Mouse (Mus musculus) right cerebral cortex, postnatal 10 days (tissue): Measurements from ENCODE around the gene Pthlh.
"Not testable (repeated sequence)": the region's sequence is repeated elsewhere in the genome, so short reads cannot be mapped to it uniquely, and the experiment has no call there.

Source experiments
- DNase-seq, 2 experiments: peaks; one replicate each; pipeline ENCODE4 v3.0.0; 2021; ENCODE audit warnings: low spot score in 2 of 2

Pthlh gene

DNA sequence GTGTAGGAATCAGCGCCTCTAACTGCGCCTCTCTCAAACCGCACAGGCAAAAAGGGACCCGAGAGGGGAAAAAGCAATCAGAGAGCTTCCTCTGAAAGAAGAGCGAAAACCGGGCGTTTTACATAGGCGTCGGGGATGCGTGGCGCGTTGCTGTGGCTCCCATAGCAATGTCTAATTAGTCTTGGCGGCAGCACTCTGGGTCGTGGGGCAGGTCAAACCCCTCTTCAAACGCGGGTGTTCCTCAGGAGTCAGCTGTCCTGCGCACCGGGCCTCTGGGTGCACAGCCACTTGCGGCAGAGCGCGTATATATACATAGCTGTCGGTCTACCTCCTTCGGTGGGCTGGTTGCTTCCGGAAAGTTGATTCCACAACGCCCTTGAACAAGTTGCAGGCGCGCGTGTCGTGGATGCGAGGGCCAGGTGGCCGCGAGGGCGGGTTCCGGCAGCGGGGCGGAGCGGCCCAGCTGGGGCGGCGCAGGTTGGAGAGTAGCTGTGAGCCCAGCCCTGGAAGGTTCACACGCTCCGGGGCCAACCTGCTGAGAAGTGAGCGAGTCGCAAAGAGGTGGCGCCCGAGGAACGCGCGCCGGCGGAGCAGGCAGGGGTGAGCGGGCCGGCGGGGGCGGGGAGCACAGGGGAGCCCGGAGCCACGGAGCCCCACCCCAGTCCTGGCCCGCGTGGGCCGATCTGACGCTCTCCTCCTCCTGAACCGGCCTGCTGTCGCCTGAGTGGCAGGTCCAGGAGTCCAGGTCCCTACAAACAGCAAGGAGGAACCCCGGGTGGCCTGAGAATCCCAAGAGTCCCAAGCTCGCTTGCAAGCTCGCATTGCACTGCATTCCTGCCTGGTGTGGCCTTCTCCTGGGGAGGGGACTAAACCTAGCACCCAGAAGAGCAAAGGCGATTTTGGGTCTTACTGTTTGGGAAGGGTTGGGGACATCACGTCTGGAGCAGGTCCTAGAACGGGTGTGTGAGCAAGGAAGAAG, at the start of gene Pthlh:
Pthlh (minus strand) TSS at position 597 of the 979 bp plus-strand sequence.
- DNase-seq = peak; percentile 40 to 60

DNA sequence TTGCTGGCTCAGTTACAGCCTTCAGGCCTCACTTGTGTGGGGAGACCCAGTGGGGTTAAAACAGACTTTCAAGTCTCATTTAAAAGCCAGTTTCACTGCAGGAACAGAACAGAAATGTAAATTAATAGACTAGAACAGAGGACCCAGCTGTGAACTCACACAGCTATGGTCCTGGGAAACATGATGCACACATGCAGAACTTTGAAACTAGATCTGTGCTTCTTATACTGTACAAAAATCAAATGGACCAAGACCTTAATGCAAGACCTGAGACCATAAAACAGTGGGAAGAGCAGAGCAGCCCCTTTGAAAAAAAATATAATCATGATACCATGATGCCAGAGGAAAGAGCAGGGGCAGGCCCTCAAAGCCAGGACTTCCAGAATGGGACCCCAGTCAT, 49.3 kb upstream of the Pthlh start:
- no peak for DNase-seq

DNA sequence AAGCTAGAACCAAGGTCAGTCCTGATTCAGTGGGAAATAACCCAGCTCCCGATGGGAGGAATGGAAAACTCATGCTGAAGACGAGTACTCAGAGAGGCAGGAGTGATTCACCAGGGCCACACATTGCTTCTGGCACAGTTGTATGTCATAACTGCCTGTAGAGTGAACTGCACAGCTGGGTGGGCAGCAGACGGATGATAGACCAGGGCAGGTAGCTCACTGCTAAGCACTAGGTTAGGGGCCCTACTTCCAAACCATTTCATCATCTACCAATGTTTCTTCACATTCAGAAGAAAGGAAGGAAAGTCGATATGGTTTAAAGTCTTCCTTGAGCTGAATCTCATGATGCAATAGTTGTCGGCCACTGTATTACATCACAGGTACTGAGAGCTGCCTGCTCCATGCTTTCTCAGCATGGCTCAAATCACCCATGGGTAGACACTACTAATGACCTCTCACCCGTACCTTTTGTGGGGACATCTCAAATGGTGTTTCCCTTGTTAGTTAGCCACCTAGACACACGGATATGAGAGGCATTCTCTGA, 46.5 kb upstream of the Pthlh start:
- DNase-seq = no peak

DNA sequence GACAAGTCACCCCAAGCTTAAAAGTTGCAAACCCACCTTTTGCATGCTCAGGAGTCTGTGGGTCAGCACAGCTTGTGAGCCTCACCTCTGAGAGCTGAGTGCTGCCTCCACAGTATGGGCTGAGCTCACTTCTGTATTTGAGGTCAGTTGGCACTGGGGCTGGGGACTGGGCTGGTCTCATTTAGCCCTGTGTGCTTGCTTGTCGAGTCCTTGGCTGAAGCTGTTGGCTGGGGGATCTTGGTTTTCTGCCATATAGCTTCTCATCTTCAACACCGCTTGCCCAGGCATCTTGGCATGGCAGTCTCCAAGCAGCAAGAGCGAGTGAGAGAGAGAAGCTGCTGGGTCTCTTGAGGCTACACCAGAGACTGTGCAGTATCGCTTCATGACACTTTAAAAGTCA, 46.1 kb upstream of the Pthlh start:
- peak; percentile 61 to 71 for DNase-seq

DNA sequence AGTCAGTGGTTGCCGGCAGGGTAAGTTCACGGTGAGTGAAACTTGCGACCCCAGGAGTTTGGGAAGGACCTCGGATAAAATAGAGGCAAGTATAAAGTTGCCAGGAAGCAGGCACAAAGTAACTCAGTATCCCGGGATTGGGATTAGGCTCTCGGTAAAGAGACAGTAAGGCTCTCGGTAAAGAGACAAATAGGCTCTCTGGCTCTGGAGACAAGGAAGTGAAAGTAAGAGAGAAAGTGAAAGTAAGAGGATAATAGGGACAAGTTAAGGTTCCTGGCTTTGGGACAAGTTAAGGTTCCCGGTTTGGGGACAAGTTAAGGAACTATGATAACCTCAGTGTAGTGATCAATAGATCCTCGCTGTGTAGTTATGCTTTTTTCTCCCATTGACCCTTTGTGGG, 40.3 kb upstream of the Pthlh start:
- DNase-seq = not testable (repeated sequence)

DNA sequence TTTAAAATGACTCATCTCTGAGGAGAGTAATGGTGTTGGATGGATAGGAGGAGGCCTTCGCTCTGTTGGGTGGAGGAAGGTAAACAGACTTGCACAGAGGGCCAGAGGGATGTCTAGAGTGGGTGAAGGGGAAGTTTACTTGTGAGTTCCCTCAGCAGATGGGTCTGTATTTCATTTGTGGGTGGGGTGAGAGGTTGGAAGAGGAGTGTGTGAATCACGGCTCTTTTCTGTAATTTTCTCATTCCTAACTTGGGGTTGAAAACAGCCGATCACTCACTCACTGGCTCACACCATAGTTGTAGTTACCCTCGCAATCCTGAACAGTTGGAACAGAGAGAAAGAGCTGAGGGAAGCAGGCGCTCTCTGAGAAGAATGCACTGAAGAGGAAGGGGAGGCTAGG, 35.6 kb upstream of the Pthlh start:
- no peak for DNase-seq

DNA sequence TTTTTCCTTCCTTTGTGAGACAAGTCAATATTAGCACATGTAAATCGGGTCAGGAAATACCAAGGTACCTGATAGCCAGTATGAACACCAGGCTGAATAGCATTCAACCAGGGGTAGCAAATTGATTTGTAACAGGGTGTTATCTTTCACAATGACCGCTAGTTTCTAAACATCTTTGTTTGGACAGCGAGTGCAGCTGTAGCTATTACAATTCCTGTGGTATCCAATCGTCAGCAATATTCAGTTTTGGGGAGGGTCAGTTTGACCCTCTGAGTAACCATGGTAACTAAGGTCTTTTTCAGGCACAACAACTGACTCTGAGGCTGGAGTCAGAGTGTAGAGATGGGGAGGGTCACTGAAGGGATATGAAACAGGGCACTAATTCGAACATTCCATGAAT, 15.3 kb upstream of the Pthlh start:
- no peak for DNase-seq

DNA sequence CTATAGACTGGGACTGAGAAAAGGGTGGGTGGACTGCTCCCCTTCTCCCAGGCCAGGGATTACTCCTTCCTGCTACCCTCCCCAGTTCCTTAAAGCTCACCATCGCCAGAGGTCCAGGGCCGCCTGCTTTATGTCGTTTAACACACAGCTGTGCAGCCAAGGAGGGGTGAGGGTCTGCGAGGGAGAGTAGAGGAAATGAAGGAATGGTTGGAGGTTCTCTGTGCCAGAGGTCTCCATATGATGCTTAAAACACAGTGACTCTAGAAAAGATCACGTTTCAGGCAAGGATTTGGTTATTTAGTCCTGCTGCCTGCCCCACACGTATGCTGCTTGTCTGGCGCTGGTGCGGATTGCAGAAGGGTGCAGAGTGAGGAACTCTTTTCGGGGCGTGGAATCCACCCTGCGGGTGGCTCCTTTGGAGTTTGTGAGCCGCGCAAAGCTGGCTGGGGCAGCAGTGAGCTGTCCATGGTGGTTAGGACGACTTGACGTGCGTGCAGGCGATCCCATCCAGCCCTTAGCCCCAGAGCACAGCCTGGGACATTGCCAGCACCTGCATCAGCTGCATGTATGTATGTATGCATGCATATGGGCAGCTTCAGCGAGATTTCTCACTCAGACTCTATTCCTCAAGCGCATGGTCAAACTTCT, 4.3 kb upstream of the Pthlh start:
- DNase-seq = no peak

DNA sequence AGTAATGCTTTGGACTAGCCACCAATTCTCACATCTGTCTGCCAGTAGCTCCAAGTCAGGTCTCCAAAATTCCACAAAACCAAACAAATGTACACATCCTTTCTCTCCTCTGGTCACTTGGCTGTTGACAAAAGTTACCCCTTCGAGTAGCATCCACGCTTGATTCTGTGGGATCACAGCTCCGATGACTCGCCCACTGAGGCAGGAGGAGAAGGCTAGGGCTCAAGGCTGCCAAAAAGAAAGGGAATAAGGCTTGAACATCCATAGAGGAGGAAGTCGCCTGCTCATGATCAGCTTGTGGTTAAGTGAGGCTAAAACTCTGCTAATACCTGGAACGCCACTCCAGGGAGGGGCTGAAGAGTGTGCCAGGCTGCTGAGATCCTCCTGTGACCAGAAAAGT, 2.5 kb upstream of the Pthlh start:
- no peak for DNase-seq

DNA sequence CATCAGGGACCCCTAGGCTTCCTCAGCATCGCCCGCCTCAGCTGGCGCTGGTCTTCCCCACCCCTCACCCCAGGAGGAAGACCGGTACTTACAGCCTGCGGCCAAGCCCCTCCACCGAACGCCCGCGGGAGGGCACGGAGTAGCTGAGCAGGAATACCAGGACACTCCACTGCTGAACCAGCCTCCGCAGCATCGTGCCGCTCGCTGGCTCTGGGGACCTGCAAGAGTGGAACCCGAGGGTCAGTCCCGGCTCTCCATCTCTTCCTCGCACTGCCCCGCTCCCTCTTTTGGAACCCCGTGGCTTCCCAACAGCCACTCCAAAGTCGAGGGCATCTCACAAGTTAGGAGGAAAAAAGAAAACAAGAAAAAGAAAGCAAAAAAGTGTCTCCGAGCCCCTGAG, 805 bp downstream of the Pthlh start:
- no peak for DNase-seq

DNA sequence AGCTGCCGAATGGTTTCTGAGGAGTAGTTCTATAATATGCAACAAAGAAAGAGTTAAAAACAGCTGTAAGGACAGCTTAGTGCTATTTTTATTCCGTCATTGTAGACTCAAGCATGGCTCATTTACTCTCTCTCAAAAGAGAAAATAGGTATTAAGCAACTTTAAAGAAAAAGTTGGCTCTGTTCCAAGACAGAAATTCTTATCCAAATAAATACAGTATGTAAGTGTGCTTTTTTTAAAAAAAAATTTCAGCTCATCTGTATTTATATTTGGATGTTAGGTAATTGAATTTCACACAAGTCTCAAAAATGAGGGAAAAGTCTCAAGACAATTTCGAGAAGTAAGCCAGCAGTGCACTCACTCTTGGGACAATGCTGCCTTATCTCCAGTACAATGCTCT, 2.4 kb downstream of the Pthlh start:
- no peak for DNase-seq

DNA sequence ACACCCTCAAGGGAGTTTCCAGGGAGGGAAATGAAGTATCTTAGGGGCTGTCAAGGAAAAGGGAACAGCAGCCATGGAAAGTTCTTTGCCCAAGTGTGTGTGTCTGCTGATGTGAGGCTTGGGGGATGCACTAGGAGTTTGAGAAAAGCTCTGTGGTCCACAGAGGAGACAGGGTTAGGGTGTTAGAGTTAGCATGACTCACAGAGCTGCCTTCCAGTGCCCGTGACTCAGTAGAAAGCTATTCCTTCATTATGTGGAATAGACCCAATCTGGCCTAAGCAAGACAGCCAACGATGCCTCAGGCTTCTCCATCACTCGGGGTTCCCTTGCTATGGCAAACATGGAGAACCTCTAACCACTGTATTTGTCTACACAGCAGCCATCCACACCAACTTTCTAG, 3.2 kb downstream of the Pthlh start:
- no peak for DNase-seq

DNA sequence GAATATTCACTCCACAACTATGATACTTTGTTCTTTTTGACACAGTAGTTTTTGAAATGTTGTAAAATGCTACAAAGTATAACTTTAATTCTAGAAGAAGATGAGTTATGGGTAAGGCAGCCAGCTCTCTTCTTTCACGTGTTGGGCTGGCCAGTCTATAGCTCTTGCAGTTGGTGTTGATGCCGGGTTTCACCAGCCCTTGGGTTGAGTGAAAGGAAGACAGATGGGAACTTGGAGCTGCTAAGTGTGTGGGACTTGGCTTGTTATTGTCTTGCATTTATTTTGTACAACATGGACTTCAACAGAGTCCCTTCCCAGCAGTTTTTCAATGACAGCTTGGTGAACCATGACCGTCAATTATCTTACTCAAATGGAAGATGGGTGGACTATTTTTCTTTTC, 16.2 kb downstream of the Pthlh start:
- DNase-seq = no peak

DNA sequence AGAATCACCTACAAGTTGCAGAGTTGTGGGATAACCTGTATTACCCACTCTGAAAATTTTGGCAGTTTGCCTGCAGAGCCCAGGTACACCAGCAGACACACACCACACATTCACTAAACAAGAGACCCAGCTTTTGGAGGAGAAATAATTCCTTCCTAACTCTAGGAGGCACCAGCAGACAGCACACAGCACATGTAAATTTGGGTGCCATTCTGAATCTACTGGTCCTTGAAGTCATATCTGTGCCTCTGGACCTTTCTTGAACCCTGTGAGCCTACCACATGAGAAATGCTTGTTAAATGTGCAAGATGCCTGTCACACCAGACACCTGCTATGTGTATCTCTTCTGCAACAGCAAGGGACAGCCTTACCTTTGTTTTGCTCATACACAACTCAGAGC, 19.7 kb downstream of the Pthlh start:
- no peak for DNase-seq

DNA sequence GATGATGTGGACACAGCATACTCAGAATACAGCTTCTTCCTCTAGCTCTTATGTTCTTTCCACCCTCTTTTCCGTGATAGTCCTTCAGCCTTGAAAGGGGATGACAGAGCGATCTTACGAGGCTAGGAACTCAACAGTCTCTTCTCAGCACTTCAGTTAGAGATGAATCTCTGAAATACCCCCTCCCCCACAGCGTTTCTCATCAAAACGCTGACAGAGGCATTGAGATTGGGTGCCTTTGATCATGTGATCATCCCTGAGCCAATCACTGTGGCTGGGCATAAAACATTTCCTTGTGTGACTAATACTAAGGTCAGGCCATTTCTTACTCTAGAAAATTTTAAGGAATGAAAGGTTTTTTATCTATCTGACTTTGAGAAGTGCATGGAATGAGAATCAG, 20.3 kb downstream of the Pthlh start:
- DNase-seq = no peak

DNA sequence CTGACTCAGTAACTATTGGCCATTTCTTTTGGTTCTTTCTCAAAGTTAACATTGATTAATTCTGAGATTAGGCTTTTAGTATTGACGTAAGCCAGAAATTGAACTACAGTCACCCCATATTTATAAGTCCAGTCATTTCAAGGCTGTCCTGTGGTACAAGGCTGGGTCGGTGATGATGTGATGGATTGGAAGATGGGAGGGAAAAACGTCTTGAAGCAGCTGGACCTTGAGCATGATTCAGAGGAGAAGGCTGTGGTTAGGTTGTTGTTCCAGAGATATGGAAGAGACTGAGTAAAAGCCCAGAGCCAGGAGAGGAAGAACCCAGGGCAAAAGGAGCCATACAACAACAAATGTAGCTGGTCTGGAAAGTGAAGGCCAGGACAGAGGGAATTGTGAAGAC, 22.4 kb downstream of the Pthlh start:
- no peak for DNase-seq

DNA sequence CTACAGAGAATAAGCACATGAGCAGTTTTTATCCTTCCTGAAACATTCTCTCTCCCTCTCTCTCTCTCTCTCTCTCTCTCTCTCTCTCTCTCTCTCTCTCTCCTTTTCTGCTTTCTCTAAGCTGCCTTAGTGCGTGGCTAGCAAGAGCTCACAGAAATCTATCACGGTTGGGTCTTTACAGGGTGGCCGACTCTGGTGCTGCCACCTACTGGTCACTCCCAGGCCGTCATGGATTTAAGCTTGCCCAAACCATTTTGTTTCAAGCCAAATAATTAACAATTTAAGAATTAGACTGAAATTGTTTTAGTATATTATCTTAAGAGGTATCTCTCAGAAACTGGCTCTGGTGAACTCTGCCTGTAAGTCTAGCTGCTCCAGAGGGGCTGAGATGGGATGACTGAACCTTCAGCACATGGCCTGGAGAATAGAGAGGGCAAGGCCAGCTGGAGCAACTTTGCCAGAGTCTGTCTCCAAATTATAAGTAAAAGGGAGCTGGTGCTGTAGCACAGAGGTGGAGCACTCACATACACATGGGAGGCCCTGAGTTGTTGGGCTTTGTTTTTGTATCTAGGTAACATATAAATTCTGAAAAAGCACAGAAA, 23.7 kb downstream of the Pthlh start:
- peak; percentile 51 to 71 for DNase-seq

DNA sequence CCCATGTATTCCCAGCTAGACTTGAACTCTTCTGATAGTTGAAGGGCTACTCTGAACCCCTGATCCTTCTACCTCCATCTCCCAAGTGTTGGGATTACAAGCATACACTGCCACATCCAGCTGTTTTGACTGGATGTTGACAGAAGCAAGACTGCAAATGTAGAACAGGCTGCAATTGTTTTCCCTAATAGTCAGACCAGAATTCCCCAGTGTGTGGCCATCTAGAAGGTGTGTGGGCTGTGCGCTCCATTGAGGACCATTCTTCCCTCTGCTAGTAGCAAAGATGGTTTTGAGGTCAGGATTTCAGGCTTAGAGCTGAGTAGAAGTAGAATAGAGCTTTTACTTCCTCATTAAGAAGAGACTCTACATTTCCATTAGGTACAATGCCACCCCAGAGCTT, 37.3 kb downstream of the Pthlh start:
- DNase-seq = no peak

DNA sequence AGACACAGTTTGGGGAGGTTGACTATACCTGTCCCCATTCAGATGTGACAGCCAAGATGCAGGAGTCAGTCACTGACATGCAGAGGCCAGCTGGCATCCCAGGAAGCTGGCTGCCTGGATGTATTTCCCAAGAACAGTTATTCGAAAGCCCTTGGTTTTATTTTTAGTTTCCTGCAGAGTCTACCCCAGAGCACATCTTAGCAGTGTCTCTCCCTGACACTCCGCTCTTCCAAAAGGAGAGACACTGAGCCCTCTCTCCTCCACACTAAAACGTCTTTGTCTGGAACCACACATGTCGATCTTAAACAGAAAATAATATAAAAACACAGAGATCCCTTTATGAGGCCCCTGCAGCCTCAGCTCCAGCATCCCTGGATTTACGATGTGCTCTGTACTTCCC, 44.9 kb downstream of the Pthlh start:
- no peak for DNase-seq

DNA sequence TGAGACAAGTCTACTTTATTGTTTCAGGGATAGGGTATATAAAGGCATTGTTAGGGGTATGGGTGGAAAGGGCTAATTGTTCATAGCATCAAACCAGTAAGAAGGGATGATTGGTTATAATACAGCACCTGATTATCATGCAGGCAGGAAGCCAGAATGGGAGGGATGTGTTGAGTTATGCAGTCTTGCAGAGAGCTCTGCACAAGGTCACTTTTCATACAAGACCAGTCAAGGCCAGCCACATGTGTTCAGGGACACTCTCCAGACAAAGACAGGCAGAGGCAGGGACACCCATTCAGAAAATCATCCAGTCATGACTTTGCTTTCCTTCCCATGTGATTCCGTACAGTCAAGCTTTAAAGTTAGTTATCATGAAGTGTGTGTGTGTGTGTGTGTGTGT, 47.8 kb downstream of the Pthlh start:
- no peak for DNase-seq

DNA sequence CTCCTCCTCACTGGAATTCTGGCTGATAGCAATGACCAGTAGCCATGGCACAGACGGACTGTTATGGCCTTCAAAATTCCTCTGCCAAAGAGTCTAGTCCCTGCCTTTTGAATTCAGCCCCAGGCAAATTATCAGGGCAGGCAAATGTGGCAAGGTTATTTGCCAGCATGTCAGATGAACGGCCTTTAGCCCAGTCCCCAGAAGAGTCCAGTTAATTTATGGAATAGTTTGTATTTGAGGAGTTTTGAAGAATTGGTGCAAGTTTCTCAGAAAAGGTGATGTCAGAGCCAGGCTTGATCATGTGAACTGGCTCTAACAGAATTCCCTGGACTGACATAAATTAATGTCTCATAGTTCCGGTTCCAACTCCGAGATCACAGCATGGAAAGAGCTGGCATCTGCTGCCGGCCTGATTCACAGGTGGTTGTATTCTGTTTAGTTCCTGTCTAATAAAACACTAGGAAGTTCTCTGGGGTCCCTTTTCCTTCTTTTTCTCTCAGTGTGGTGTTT, 56.1 kb downstream of the Pthlh start:
- DNase-seq = no peak
